Mouse (Mus musculus): ENCODE measurements around the gene Rpp25.

The Rpp25 gene

GRCm38 (mm10) chr9:57521056-57521911 lies 17.5 kb downstream of the Rpp25 start, which contains the start of gene Cox5a:
Gene Cox5a (plus strand): TSS chr9:57521274.
- peak; percentile 90 for DNase-seq (ENCODE audit: low spot score)

GRCm38 (mm10) chr9:57522114-57522860 lies 18.5 kb downstream of the Rpp25 start:
- DNase-seq (ENCODE audit: low spot score) = no peak

- DNase-seq (ENCODE audit: low spot score) = no peak
Observed at GRCm38 (mm10) chr9:57522861-57523246, 19.0 kb downstream of the Rpp25 start.

- DNase-seq (ENCODE audit: low spot score) = no peak
Observed at GRCm38 (mm10) chr9:57523754-57524153, 19.9 kb downstream of the Rpp25 start.

GRCm38 (mm10) chr9:57524439-57524838 lies 20.6 kb downstream of the Rpp25 start:
- no peak for DNase-seq (ENCODE audit: low spot score)

- no peak for DNase-seq (ENCODE audit: low spot score)
Observed at GRCm38 (mm10) chr9:57525516-57525915, 21.7 kb downstream of the Rpp25 start.

GRCm38 (mm10) chr9:57526435-57526834 lies 22.6 kb downstream of the Rpp25 start:
- DNase-seq (ENCODE audit: low spot score) = no peak

- DNase-seq (ENCODE audit: low spot score) = no peak
Observed at GRCm38 (mm10) chr9:57531946-57532345, 28.1 kb downstream of the Rpp25 start.

GRCm38 (mm10) chr9:57536362-57536761 lies 32.5 kb downstream of the Rpp25 start:
- no peak for DNase-seq (ENCODE audit: low spot score)

- peak; percentile 83 for DNase-seq (ENCODE audit: low spot score)
Observed at GRCm38 (mm10) chr9:57537044-57537727, 33.4 kb downstream of the Rpp25 start, which contains the start of gene Fam219b. Gene Fam219b (plus strand): TSS chr9:57537528.

- DNase-seq (ENCODE audit: low spot score) = no peak
Observed at GRCm38 (mm10) chr9:57537728-57538181, 33.9 kb downstream of the Rpp25 start.

- no peak for DNase-seq (ENCODE audit: low spot score)
Observed at GRCm38 (mm10) chr9:57539550-57539949, 35.7 kb downstream of the Rpp25 start.

- no peak for DNase-seq (ENCODE audit: low spot score)
Observed at GRCm38 (mm10) chr9:57541312-57541711, 37.5 kb downstream of the Rpp25 start.

- no peak for DNase-seq (ENCODE audit: low spot score)
Observed at GRCm38 (mm10) chr9:57543951-57544350, 40.1 kb downstream of the Rpp25 start.

GRCm38 (mm10) chr9:57547287-57547686 lies 43.5 kb downstream of the Rpp25 start:
- peak; percentile 80 for DNase-seq (ENCODE audit: low spot score)

GRCm38 (mm10) chr9:57547869-57548268 lies 44.0 kb downstream of the Rpp25 start:
- DNase-seq (ENCODE audit: low spot score) = no peak

GRCm38 (mm10) chr9:57549186-57549585 lies 45.4 kb downstream of the Rpp25 start:
- no peak for DNase-seq (ENCODE audit: low spot score)

- peak; percentile 39 for DNase-seq (ENCODE audit: low spot score)
Observed at GRCm38 (mm10) chr9:57550126-57550862, 46.5 kb downstream of the Rpp25 start.

- DNase-seq (ENCODE audit: low spot score) = peak; percentile 40
Observed at GRCm38 (mm10) chr9:57552139-57552887, 48.5 kb downstream of the Rpp25 start, which contains the start of gene Mpi. Gene Mpi (minus strand): TSS chr9:57552763.

GRCm38 (mm10) chr9:57553119-57553518 lies 49.3 kb downstream of the Rpp25 start:
- no peak for DNase-seq (ENCODE audit: low spot score)

GRCm38 (mm10) chr9:57554753-57555152 lies 50.9 kb downstream of the Rpp25 start:
- DNase-seq (ENCODE audit: low spot score) = no peak
